Mouse (Mus musculus): ENCODE data around the gene Ncoa1.

DNA sequence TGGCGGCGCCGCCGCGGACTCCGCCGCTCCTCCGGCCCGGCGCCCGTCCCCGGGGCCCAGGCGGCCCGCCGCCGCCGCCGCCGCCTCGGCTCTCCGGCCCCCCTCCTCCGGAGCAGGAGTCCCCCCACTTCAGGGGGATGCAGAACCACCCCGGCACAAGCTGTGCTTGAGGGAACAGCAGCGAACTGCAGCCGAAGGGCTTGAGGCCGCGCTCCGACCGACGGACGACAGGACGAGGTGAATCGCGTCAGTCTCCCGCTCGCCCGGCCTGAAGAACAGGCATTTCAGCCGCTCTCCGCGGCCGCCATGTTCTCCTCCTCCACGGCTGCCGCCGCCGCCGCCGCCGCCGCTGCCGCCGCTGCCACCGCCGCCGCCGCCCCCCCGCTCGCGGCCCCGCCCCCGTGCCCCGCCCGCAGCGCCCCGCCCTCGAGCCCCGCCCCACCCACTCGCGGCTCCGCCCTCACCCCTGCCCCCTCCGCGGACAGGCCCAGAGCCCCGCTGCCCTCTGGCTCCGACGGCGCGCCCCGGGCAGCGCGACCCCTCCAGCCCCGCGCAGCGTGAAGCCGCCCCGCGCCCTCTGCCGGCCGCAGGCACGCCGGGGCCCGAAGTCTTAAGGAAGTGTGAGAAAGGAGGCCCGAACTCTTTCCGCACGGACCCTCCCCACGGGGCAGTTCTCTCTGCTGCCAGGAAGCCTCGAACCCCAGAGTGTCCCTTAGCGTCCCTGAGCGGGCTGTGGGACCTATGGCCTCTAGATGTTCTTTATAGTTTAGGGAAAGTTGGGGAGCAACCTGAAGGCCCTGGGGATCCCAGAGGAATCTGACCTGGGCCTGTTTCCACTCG, at the start of gene Ncoa1:
- TF ChIP-seq CTCF (IDR thresholded peaks at IDR 0.05; ENCODE audit: low read depth, low read length) (no peak), TAL1 (conservative IDR thresholded peaks at IDR 0.05; ENCODE audit: low read depth, low read length) (no peak), GATA1 (IDR thresholded peaks at IDR 0.05; ENCODE audit: borderline replicate concordance, low read length) (no peak), POLR2AphosphoS5 (IDR thresholded peaks at IDR 0.05; ENCODE audit: insufficient replicate concordance, low read depth, low read length) (no peak), GATA2 (IDR thresholded peaks at IDR 0.05; ENCODE audit: borderline replicate concordance, low read depth, low read length) (no peak)

Measured in G1E (cell line).